Mouse (Mus musculus) liver, embryonic 14 days (tissue): Measurements from ENCODE around the gene Nsun7. TPM values are rescaled to one million over a fixed set of nuclear protein-coding genes. Genes with fewer than 3 reads are reported as not detected.

Source experiments
- polyA plus RNA-seq: library from polyadenylated mRNA; depleted of rRNA; stranded (reverse); fragments of >200 nt; gene quantifications from 2 replicates; pipeline ENCODE4 v1.2.3, GENCODE M21; 2012; rRNA removed

Nsun7 gene
- polyA plus RNA-seq: 0.03 and 0.06 TPM in 2 replicates

GRCm38 (mm10) chr5:66259756-66260448, at the start of gene Nsun7:
Gene Nsun7, plus strand, starts transcription at chr5:66259897.

Other genes with a start within 250 kb of the Nsun7 start
- gene Rbm47, start 86.8 kb upstream of the Nsun7 start, polyA plus RNA-seq: 3.0 and 3.4 TPM in 2 replicates